Mouse (Mus musculus): ENCODE measurements around the gene Oat.

Gene Oat

GRCm38 (mm10) chr7:132542427-132542826 lies 33.8 kb downstream of the Oat start:
- peak; percentile 44 for DNase-seq (ENCODE audit: low read depth, low spot score)

GRCm38 (mm10) chr7:132541566-132541965 lies 34.6 kb downstream of the Oat start:
- DNase-seq (ENCODE audit: low read depth, low spot score): no peak

- no peak for DNase-seq (ENCODE audit: low read depth, low spot score)
These were observed 35.6 kb downstream of the Oat start for GRCm38 (mm10) chr7:132540597-132540996.

GRCm38 (mm10) chr7:132529206-132529605 lies 47.0 kb downstream of the Oat start:
- DNase-seq (ENCODE audit: low read depth, low spot score): no peak

GRCm38 (mm10) chr7:132513419-132513982 lies 62.7 kb downstream of the Oat start:
- DNase-seq (ENCODE audit: low read depth, low spot score): no peak

GRCm38 (mm10) chr7:132509110-132509509 lies 67.1 kb downstream of the Oat start:
- DNase-seq (ENCODE audit: low read depth, low spot score): no peak

Measured in mesoderm, embryonic 11.5 days (tissue).